Mouse (Mus musculus): Measurements from ENCODE around the gene Armc10.
A peak's percentile ranks its signal among the peaks of the same experiment; 100 is the strongest.
"Not testable (repeated sequence)": the region's sequence is repeated elsewhere in the genome, so short reads cannot be mapped to it uniquely, and the experiment has no call there.

Armc10 gene

GRCm38 (mm10) chr5:21645439-21646132 is at the start of gene Armc10, which contains the start of gene Fbxl13:
Armc10 (plus strand) TSS chr5:21645813.
Fbxl13 (minus strand) TSS chr5:21645634.
- peak; percentile 96 for DNase-seq (ENCODE audit: low read depth, low spot score)

GRCm38 (mm10) chr5:21599536-21599935 is 46.1 kb upstream of the Armc10 start:
- DNase-seq (ENCODE audit: low read depth, low spot score): not testable (repeated sequence)

DNA sequence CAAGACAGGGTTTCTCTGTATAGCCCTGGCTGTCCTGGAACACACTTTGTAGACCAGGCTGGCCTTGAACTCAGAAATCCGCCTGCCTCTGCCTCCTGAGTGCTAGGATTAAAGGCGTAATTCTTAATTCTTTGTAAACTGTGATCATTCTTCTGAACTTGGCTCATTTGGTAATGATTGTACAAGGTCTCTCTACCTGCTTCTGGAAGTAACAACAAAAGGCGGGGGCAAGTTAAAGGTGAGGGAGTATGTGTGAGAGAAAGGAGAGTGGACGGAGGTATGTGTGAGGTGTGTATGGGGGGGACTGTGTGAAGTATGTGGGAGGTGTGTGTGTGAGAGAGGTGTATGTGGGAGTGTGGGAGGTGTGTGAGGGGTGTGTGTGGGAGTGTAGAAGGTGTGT is 45.7 kb upstream of the Armc10 start:
- DNase-seq (ENCODE audit: low read depth, low spot score): no peak

GRCm38 (mm10) chr5:21605936-21606335 is 39.7 kb upstream of the Armc10 start:
- no peak for DNase-seq (ENCODE audit: low read depth, low spot score)

DNA sequence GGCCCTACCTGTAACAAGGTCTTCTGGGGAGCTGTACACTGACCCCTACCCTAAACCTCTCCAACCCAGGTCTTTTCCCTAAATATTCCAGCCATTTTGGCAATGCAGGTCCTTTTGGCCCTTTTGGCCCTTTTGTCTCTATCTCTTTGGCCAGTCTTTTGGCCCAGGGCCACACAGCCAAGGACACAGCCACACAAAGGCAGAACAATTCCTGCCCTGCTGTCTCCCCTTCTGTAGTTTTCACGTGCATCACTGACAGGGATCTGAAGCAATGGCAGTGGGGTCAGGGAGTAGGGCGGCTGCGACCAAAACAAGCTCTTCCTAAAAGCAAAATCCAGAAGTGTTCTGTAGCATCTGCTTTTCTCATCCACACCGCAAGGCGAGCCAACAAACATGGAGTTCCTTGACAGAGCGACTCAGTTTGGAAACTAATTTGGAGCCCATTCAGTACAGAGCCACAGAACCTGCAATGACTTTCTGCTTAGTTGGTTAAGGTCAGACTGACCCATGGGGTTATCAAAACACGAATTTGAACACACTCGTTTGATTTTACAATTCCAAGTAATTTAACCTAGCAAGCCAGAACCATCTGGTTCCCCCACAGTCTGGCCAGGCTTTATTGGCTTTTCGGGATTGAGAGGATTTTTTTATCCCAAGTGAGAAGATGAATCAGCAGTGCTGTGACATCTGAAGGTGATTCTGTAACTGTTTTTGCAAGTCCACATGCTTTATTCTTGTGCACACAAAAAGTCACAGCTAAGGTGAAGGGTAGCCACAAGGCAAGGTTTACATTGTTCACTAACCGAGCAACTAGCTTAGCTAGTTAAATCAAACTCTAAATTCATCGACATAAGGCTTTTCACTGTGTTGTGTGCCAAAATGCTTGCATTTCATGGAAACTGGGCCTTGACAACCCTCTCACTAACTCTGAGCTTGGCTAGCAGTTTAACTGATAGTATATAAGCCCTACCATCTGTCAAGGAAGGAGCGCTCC is 37.0 kb upstream of the Armc10 start:
- DNase-seq (ENCODE audit: low read depth, low spot score): no peak

- no peak for DNase-seq (ENCODE audit: low read depth, low spot score)
Observed at GRCm38 (mm10) chr5:21610996-21611395, 34.6 kb upstream of the Armc10 start.

GRCm38 (mm10) chr5:21614299-21614698 is 31.3 kb upstream of the Armc10 start:
- DNase-seq (ENCODE audit: low read depth, low spot score): not testable (repeated sequence)

DNA sequence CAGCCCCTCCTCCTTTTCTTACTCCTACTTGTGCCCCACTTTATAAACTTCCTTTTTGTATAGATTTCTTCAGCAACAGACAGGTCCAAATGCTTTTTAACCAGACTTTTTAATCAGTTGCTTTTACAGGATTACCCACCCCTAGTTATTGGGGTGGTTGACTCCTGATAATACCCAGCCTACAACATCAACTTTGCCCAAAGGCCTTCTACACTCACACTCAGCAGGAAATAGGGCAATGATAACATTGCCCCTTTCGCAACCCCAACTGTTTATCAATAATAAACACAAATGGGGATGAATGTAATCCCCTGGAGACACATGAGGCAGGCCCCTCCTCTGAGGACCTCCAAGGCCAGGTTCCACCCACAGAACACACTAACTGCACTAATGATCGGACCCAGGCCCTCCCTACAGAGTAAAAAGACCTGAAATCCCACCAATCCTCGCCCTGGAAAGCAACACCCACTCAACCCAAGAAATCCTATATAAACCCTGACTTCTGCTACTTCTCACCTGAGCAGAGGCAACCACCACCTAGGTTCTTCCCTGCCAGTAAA is 29.1 kb upstream of the Armc10 start:
- no peak for DNase-seq (ENCODE audit: low read depth, low spot score)

DNA sequence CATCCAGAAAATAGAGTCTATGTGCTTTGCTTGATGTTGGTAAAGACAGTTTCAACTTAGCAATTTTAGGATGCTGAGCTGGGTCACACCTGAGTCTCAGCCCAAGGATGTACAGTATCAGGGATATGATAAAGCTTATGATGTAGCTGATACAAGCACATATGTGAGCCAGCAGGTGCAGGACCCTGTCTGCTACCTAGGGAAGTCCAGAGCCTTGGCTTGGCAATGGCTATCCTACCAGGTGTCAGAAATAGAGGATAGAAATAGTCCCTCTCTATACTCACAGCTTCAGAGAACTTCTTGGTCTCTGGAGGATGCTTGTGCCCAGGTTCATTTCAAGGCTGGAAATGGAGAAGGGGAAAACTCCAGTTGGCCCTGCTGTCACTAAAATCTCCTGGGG is 19.7 kb upstream of the Armc10 start:
- DNase-seq (ENCODE audit: low read depth, low spot score): no peak

GRCm38 (mm10) chr5:21640961-21641360 is 4.7 kb upstream of the Armc10 start:
- no peak for DNase-seq (ENCODE audit: low read depth, low spot score)

- DNase-seq (ENCODE audit: low read depth, low spot score): no peak
Observed at GRCm38 (mm10) chr5:21643606-21644005, 2.0 kb upstream of the Armc10 start.

- DNase-seq (ENCODE audit: low read depth, low spot score): no peak
Observed at GRCm38 (mm10) chr5:21644891-21645438, 648 bp upstream of the Armc10 start.

- no peak for DNase-seq (ENCODE audit: low read depth, low spot score)
Observed at GRCm38 (mm10) chr5:21646133-21646491, 499 bp downstream of the Armc10 start.

GRCm38 (mm10) chr5:21650736-21651135 is 5.1 kb downstream of the Armc10 start:
- DNase-seq (ENCODE audit: low read depth, low spot score): peak; percentile 31

GRCm38 (mm10) chr5:21651885-21652612 is 6.4 kb downstream of the Armc10 start:
- peak; percentile 53 for DNase-seq (ENCODE audit: low read depth, low spot score)

DNA sequence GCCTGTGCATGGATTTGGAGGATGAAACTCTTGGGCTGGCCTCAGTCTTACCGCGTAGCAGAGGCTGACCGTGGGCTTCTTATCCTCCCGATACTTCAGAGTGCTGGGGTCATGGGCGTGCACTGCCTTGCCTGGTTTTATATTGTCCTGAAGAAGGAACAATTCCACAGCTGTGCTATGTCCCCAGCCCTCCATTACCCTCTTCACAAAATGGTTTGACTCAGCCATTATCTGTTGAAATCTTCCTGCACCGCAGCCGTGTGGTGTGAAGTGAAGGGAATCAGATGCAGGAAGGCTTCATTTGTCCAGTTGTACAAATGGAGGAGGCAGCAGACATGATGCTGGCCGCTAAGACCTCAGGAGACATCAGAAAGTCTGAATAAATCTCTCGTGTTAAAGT is 11.3 kb downstream of the Armc10 start:
- no peak for DNase-seq (ENCODE audit: low read depth, low spot score)

DNA sequence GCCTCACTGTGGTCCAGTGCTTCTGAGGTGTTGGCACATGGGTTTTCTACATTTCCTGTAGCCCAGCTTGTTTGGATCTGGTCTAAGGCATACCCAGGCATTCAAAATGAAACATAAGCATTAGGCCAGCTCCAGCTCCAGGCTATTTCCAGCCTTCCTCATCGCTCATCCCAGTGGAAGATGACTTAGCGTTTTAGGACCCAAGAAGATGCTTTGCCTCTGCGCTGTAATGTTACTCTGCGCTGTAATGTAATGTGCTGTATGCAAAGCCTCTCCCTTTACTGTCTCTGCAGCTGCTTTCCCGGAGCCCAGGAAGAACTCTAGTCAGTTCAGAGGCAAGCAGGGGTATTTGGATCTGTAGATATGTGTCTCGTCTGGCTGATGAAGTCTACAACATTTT is 12.4 kb downstream of the Armc10 start:
- no peak for DNase-seq (ENCODE audit: low read depth, low spot score)

- DNase-seq (ENCODE audit: low read depth, low spot score): peak; percentile 74
Observed at GRCm38 (mm10) chr5:21658623-21659395, 13.2 kb downstream of the Armc10 start.

DNA sequence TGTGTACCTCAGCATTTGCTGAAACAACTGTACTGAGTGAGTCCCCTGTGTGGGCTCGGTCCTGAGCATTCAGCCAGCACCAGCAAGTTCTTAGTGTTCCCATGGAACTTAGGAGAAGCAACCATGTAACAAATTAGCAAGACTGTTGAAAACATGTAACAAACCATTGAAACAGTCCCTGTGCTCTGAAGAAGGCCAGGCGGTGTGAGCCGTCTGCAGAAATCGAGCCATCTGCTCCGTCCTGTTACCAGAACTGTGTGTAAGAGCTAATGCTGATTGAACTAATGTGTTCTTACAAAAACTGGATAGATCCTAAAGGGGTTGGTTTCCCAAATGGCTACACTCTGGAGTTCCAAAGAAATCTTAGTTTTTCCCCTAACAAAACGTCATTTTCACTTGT is 15.2 kb downstream of the Armc10 start:
- no peak for DNase-seq (ENCODE audit: low read depth, low spot score)

GRCm38 (mm10) chr5:21663081-21663480 is 17.5 kb downstream of the Armc10 start:
- DNase-seq (ENCODE audit: low read depth, low spot score): no peak

Measured in ES-CJ7 (cell line).